Mouse (Mus musculus) adrenal gland, adult 8-10 months (tissue): ENCODE data around the gene Slain1. TPM values are rescaled to one million over a fixed set of nuclear protein-coding genes. Genes with fewer than 3 reads are reported as not detected.

Experiments
- DNase-seq: peaks from one replicate; pipeline ENCODE4 v3.0.0; 2022
- total RNA-seq, 4 experiments: library from RNA; stranded (reverse); gene quantifications; 2 replicates each; pipeline ENCODE4 v1.2.4; 2022

Gene Slain1
- total RNA-seq: 1 to 10 TPM; 2.5 to 3.9 (median 3.5) TPM

DNA sequence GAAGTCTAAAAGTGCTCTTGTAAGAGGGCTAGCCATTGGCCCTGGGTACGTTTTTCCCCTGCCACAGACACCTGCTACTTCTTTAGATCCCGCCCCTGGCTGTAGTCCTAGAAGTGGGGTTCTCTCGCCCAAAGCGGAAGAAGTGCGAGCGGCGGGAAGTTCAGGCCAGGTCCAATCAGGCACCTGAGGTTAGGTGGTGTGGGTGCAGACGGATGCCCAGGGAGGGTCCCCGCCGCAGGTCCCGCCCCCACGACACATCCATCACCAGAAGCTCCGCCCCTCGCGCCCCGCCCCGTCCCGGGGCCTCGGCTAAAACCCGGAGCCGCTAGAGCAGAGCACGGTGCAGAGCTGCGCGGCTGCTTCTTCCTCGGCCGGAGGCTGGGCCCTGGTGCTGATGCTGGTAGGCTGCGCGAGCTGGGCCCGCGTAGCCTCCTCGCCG is at the start of gene Slain1:
TSS of gene Slain1 (plus strand) at position 333 of the 439 bp plus-strand sequence.
- DNase-seq: peak; percentile 41

GRCm38 (mm10) chr14:103608063-103608462 is 42.0 kb upstream of the Slain1 start:
- no peak for DNase-seq

GRCm38 (mm10) chr14:103613573-103614271 is 36.3 kb upstream of the Slain1 start:
- DNase-seq: no peak

DNA sequence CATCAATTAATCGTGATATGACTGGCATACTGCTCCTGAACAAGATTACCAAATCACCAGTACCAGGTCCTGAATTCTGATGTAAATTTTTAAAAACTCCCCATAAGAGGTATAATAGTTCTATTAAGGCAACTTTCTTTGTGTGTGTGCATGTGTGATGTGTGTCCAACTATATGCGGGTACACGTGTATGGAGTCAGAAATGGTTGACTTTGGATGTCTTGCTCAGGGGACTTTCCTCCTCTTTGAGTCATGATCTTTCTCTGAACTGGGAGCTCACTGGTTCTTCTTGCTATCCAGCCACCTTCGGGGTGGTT is 35.8 kb upstream of the Slain1 start:
- no peak for DNase-seq

DNA sequence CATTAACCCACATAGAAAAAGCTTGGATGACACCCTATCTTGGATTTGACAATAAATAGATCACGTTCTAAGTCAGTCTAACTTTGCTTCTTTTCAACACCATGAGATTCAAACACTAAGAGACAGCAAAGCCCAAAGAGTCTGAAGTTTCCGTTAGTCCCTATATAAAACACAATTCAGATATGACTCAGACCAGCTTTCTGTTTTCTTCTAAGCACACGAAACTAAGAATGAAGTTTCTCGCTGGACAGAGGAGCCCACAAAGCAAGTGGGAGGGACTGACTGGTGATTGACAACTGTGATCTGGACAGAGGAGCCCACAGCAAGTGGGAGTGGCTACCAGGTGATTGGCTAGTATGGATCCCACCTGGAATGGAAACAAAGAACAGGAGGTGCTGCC is 30.3 kb upstream of the Slain1 start:
- DNase-seq: no peak

DNA sequence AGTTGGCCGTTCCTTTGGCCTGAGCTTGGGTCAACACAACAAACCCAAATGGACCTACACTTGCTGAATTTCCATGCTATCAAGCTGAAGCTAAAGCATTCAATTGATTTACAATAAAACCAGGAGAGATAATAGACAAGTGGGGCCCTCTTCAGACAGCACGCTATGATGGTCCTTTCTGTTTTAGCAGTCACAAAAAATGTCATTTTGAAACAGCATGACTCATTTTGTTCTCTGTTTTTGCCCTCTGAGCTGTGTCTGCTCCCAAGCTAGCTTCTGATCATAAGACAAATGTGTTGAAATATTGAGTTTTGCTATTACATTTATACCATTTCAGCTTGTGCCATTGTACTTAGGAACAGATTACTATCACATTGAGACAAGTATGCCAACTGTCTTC is 28.8 kb upstream of the Slain1 start:
- no peak for DNase-seq

DNA sequence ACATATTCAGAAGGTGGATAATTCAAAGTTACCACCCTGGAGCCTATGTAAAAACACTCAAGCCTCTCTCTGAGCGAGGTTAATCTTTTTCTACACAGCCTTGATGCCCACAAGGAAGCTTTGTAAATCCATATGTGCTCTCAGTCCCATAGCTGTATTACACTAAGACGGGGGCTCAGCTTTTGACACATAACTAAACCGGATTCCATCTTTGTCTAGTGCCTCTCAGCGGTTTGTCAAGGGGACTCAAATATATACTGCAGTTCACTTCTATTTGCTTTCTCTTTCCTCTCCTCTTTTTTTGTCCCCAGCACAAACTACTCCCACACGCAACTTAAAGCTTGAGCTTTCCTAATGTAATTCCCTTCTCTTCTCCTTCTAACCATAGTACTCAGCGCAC is 23.9 kb upstream of the Slain1 start:
- no peak for DNase-seq

- no peak for DNase-seq
Measured at GRCm38 (mm10) chr14:103629639-103630364, 20.2 kb upstream of the Slain1 start.

DNA sequence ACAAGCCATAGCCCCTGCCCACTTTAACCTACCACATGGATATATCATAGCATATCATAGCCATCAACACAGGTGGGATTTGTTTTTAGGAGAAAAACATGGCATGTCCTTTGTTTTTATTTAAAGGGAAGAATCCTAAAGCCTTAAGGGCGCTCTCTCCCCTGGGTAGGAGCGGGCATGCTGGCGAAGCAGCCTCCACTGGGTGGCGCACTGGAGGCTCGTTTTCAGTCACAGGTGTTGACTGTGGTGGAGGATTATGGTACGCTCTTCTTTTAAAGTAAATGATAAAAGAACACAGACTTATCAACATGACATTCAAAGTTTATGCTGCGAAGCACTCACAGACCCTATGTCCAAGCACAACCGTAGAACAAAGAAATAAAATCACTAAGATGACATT is 19.5 kb upstream of the Slain1 start:
- DNase-seq: no peak

- DNase-seq: no peak
Measured at GRCm38 (mm10) chr14:103643933-103644332, 6.1 kb upstream of the Slain1 start.

GRCm38 (mm10) chr14:103647981-103648380 is 2.0 kb upstream of the Slain1 start:
- DNase-seq: no peak

DNA sequence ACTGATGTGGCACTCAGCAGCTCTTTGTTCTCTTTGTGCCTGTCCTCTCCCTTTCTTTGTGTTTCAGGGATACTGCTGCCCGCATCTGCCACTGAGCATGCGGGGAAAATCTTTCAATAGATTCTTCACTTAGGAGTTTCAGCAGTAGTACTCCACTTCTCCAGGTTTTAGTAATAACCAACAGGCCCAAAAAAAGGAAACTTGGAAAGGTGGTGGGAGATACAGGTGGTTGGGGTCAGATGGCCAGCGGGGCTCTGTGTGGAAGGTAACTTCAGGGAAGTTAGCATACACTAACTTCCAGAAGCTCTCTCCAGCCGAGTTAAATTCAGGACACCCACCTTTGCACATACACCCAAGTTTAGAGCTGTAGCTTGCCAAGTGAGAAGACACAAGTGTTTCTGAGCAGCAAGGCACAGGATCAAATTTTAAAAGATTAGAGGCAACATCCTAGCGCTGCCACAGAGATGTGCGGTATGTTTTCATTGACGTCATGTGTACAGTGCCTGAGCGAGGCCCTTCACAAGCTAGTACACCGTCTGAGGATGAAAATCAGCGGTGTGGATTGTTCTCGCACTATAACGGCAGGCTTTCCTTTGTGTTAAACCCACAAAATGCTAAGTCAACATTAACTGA is 1.3 kb upstream of the Slain1 start:
- DNase-seq: no peak

DNA sequence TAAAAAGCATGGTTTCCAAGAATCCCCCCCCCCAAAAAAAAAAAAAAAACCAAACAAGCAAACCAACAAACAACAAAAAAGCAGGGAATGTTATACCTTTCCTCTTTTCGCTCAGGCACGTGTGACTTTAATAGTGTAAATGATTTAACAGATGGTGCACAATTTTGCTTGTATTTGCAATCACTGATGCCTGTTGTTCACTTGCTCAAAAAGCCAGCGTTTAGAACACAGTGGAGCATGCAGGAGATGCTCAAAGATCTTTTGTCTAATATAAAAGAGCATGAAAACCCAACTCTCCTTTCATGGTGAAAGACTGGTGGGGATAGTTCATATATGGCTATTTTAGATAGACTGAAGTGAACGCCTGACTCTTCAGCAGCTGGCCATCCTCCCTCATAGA is 726 bp upstream of the Slain1 start:
- DNase-seq: no peak

GRCm38 (mm10) chr14:103650413-103651101 is 529 bp downstream of the Slain1 start:
- DNase-seq: peak; percentile 5

GRCm38 (mm10) chr14:103651106-103651505 is 1.1 kb downstream of the Slain1 start:
- no peak for DNase-seq

DNA sequence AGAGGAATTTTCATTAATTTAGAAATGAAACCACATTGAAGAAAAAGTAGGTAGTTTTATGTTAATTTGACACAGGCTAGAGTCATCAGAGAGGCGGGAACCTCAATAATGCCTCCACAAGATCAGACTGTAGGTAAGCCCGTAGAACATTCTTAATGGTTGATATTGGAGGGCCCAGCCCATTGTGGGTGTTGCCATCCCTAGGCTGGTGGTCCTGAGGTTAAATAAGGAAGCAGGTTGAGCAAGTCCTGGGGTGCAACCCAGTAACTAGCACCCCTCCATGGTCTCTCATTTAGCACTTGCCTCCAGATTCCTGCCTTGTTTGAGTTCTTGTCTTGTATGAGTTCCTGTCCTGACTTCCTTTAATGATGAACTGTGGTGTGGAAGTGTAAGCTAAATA is 1.5 kb downstream of the Slain1 start:
- DNase-seq: no peak

- DNase-seq: no peak
Measured at GRCm38 (mm10) chr14:103652524-103652923, 2.5 kb downstream of the Slain1 start.

DNA sequence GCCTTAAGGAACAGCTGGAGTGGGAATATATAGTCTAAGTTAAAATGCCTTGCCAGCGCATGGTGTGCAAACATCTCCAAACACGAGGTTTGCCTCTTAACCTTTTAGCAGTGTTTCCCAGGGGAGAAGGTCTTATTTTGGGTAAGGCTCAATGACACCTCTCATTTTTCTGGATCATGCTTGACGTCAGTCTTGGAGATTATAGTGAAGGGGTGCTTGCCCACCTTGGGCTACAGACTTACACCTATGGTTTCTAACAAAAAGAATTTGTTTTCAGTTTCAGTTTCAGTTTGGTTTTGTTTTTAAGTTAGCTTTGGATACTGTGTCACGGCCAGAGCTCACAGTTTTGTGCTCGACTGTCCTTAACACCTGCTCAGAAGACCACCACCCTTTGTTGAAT is 3.8 kb downstream of the Slain1 start:
- DNase-seq: no peak

DNA sequence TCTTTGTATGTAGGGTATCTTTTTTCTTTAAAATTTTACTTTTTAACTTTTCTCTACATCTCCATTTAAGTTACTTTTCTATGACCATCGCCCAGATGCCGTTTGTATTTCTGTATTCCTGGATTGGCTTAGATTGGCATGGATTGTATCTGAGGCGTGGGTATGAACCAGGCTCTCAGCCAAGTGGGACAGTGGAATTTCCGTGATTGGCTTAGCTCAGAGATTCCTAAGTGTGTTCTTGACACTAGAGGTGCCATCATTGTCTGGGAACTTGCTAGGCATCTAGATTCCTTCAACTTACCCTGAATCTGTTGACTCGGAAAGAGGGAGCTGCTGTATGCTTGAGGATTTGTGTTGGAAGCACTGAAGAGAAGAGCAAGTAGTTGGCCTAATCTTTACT is 5.4 kb downstream of the Slain1 start:
- no peak for DNase-seq

DNA sequence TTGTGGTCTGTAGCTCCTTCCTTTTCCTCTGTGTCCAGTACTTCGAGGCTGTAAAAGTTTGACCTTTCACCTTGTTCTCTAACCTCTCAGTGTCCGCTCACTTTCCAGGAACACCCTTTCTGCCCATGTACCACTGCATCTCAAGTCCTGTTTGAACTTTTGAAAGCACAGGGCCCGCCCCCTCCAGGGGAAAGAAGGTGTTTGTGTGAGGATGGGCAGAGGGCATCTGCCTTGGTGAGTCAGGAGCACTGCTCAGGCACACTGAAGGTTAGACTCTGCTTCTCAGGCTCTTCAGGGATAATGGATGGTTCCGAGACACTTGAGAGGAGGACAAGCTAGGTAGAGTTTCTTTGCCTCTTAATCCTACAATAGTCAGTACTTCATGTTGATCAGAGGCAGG is 7.8 kb downstream of the Slain1 start:
- DNase-seq: no peak

GRCm38 (mm10) chr14:103663026-103663425 is 13.0 kb downstream of the Slain1 start:
- DNase-seq: no peak

GRCm38 (mm10) chr14:103664391-103664790 is 14.4 kb downstream of the Slain1 start:
- no peak for DNase-seq

DNA sequence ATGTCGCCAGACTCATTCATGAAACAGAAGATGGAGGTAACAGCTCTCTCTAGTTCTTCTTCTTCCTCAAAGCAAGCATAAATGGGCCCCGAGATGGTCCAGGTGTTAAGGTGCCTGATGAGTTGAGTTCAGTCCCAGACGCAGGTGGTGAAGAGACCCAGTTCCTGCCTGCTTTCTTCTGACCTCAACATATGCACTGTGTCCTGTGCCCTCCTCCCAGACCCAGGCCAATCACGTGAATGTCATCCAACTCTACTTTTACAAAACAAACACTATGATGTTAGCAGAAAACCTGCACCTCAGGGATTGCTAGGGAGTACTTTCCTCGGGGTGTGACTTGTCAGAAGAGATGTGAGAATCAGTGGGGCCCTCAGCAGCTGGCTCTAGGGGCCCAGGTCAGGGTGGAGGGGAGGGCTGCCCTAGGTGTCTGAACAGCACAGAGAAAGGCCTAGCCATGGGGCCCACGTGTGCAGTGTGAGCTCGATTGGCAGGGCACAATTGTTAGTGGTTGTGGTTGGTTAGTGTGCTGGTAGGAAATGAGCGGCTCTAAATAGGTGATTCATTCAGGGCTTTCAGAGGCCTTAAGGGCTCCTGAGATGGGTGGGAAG is 16.4 kb downstream of the Slain1 start:
- DNase-seq: no peak
